Mouse (Mus musculus) MEL (cell line): ENCODE results near the gene Pitpnc1. TPM values are rescaled to one million over a fixed set of nuclear protein-coding genes. Genes with fewer than 3 reads are reported as not detected.
A peak's percentile ranks its signal among the peaks of the same experiment; 100 is the strongest.

Source experiments
- DNase-seq: peaks from one replicate; pipeline ENCODE4 v3.0.0; 2011; ENCODE audit warnings: low read depth, low spot score
- H3K27ac ChIP-seq: 2 replicates; pipeline ENCODE4 v1.5.1; 2012; ENCODE audit warnings: low read depth, mild to moderate bottlenecking, control low read depth, low read length, moderate library complexity; ENCODE audit not compliant: control insufficient read depth
- H3K27me3 ChIP-seq, 2 experiments: fragments of 150-350 bp in 1 of 2; sonication (generic) in 1 of 2; 2 replicates each; pipeline ENCODE4 v1.6.1; 2012; ENCODE audit warnings: low read length in 2 of 2, mild to moderate bottlenecking in 2 of 2, improper control_type of control experiment in 1 of 2, moderate library complexity in 1 of 2; ENCODE audit not compliant: insufficient read depth in 2 of 2, control insufficient read depth in 1 of 2
- H3K36me3 ChIP-seq, 2 experiments: 2 replicates each; pipeline ENCODE4 v1.6.1; 2012 to 2014; ENCODE audit warnings: low read length in 2 of 2, improper control_type of control experiment in 1 of 2, inconsistent platforms in 1 of 2, mild to moderate bottlenecking in 1 of 2; ENCODE audit not compliant: insufficient read depth in 2 of 2, control insufficient read depth in 1 of 2
- H3K4me1 ChIP-seq, 2 experiments: fragments of 150-350 bp in 1 of 2; sonication (generic) in 1 of 2; 2 replicates each; pipeline ENCODE4 v1.6.1; 2012; ENCODE audit warnings: low read length in 2 of 2, improper control_type of control experiment in 1 of 2, mild to moderate bottlenecking in 1 of 2; ENCODE audit not compliant: insufficient read depth in 2 of 2, control insufficient read depth in 1 of 2
- H3K4me3 ChIP-seq, 2 experiments: fragments of 150-350 bp in 1 of 2; sonication (generic) in 1 of 2; 2 replicates each; pipeline ENCODE4 v1.5.1; 2012; ENCODE audit warnings: low read depth in 2 of 2, low read length in 2 of 2, mild to moderate bottlenecking in 2 of 2, moderate library complexity in 2 of 2, control low read depth in 1 of 2, improper control_type of control experiment in 1 of 2; ENCODE audit not compliant: control insufficient read depth in 1 of 2, insufficient read depth in 1 of 2
- H3K79me2 ChIP-seq: 2 replicates; pipeline ENCODE4 v1.6.1; 2012; ENCODE audit warnings: mild to moderate bottlenecking, low read length, moderate library complexity; ENCODE audit not compliant: control insufficient read depth, poor library complexity, insufficient read depth
- H3K9ac ChIP-seq: 2 replicates; pipeline ENCODE4 v1.6.1; 2012; ENCODE audit warnings: low read depth, mild to moderate bottlenecking, control low read depth, low read length, moderate library complexity; ENCODE audit not compliant: control insufficient read depth, poor library complexity, severe bottlenecking
- H3K9me3 ChIP-seq: fragments of 150-350 bp; sonication (generic); replicated peaks from 2 replicates; pipeline ENCODE4 v1.6.1; 2012; ENCODE audit warnings: mild to moderate bottlenecking, low read length, improper control_type of control experiment, moderate library complexity; ENCODE audit not compliant: insufficient read depth
- BHLHE40 ChIP-seq: IDR thresholded peaks from 2 replicates; pipeline ENCODE4 v1.6.1; 2012; ENCODE audit warnings: low read depth, mild to moderate bottlenecking, inconsistent platforms, low read length, improper control_type of control experiment, borderline replicate concordance
- CHD2 ChIP-seq: IDR thresholded peaks from 2 replicates; pipeline ENCODE4 v1.6.1; 2011; ENCODE audit warnings: low read length, improper control_type of control experiment
- CTCF ChIP-seq, 3 experiments: IDR thresholded peaks in 2 of 3; conservative IDR thresholded peaks in 1 of 3; 2 replicates each; pipeline ENCODE4 v1.5.1; 2011 to 2012; ENCODE audit warnings: low read length in 3 of 3, low read depth in 2 of 3, mild to moderate bottlenecking in 2 of 3, improper control_type of control experiment in 1 of 3, inconsistent platforms in 1 of 3, mixed read lengths in 1 of 3, moderate library complexity in 1 of 3; ENCODE audit not compliant: control insufficient read depth in 1 of 3, insufficient read depth in 1 of 3, poor library complexity in 1 of 3, severe bottlenecking in 1 of 3
- E2F4 ChIP-seq: IDR thresholded peaks from 2 replicates; pipeline ENCODE4 v1.6.1; 2011; ENCODE audit warnings: low read depth, low read length, improper control_type of control experiment, borderline replicate concordance
- EP300 ChIP-seq, 2 experiments: IDR thresholded peaks; 2 replicates each; pipeline ENCODE4 v1.6.1; 2011; ENCODE audit warnings: improper control_type of control experiment in 2 of 2, low read length in 2 of 2, low read depth in 1 of 2, mild to moderate bottlenecking in 1 of 2
- GATA1 ChIP-seq: IDR thresholded peaks from 2 replicates; pipeline ENCODE4 v1.6.1; 2011; ENCODE audit warnings: low read depth, low read length, improper control_type of control experiment
- KAT2A ChIP-seq: conservative IDR thresholded peaks from 2 replicates; pipeline ENCODE4 v1.6.1; 2012; ENCODE audit warnings: low read depth, low read length, improper control_type of control experiment, inconsistent platforms
- MAFK ChIP-seq: IDR thresholded peaks from 2 replicates; pipeline ENCODE4 v1.6.1; 2011; ENCODE audit warnings: low read depth, mild to moderate bottlenecking, low read length, improper control_type of control experiment, borderline replicate concordance
- MAX ChIP-seq: IDR thresholded peaks from 2 replicates; pipeline ENCODE4 v1.6.1; 2011; ENCODE audit warnings: low read length, improper control_type of control experiment
- MAZ ChIP-seq: IDR thresholded peaks from 2 replicates; pipeline ENCODE4 v1.6.1; 2012; ENCODE audit warnings: low read depth, mild to moderate bottlenecking, inconsistent platforms, low read length, improper control_type of control experiment
- POLR2A ChIP-seq, 2 experiments: IDR thresholded peaks; 2 replicates each; pipeline ENCODE4 v1.6.1; 2011 to 2012; ENCODE audit warnings: low read length in 2 of 2, mild to moderate bottlenecking in 2 of 2, control low read depth in 1 of 2, improper control_type of control experiment in 1 of 2, low read depth in 1 of 2, moderate library complexity in 1 of 2; ENCODE audit not compliant: control insufficient read depth in 1 of 2, insufficient read depth in 1 of 2, poor library complexity in 1 of 2
- POLR2AphosphoS2 ChIP-seq: IDR thresholded peaks from 2 replicates; pipeline ENCODE4 v1.6.1; 2011; ENCODE audit warnings: low read length, improper control_type of control experiment
- RCOR1 ChIP-seq: IDR thresholded peaks from 2 replicates; pipeline ENCODE4 v1.6.1; 2012; ENCODE audit warnings: low read depth, mild to moderate bottlenecking, inconsistent platforms, low read length, improper control_type of control experiment
- SIN3A ChIP-seq: IDR thresholded peaks from 2 replicates; pipeline ENCODE4 v1.6.1; 2012; ENCODE audit warnings: low read length, improper control_type of control experiment, inconsistent platforms
- TAL1 ChIP-seq: IDR thresholded peaks from 2 replicates; pipeline ENCODE4 v1.6.1; 2012; ENCODE audit warnings: mild to moderate bottlenecking, inconsistent platforms, low read length, moderate library complexity, mixed read lengths
- UBTF ChIP-seq: IDR thresholded peaks from 2 replicates; pipeline ENCODE4 v1.6.1; 2012; ENCODE audit warnings: low read depth, mild to moderate bottlenecking, inconsistent platforms, low read length, improper control_type of control experiment, moderate library complexity, borderline replicate concordance; ENCODE audit not compliant: insufficient read depth
- USF2 ChIP-seq, 2 experiments: IDR thresholded peaks; 2 replicates each; pipeline ENCODE4 v1.6.1; 2011 to 2012; ENCODE audit warnings: improper control_type of control experiment in 2 of 2, low read length in 2 of 2, borderline replicate concordance in 1 of 2, inconsistent platforms in 1 of 2, low read depth in 1 of 2, mild to moderate bottlenecking in 1 of 2; ENCODE audit not compliant: insufficient read depth in 1 of 2
- ZKSCAN1 ChIP-seq: IDR thresholded peaks from 2 replicates; pipeline ENCODE4 v1.6.1; 2012; ENCODE audit warnings: low read depth, mild to moderate bottlenecking, inconsistent platforms, low read length, improper control_type of control experiment, moderate library complexity
- ZMIZ1 ChIP-seq: IDR thresholded peaks from 2 replicates; pipeline ENCODE4 v1.6.1; 2012; ENCODE audit warnings: low read depth, mild to moderate bottlenecking, inconsistent platforms, low read length, improper control_type of control experiment, moderate library complexity
- polyA plus RNA-seq, 2 experiments: library from polyadenylated mRNA; stranded (reverse) in 1 of 2; unstranded in 1 of 2; fragments of >175 nt in 1 of 2; fragments of >200 nt in 1 of 2; gene quantifications; 2 replicates each; pipeline versions ENCODE4 v1.2.1 to v1.2.4; 2012; ENCODE audit warnings: low replicate concordance in 2 of 2, low read depth in 1 of 2; ENCODE audit not compliant: insufficient read length in 2 of 2, insufficient read depth in 1 of 2, missing spikeins in 1 of 2
- total RNA-seq: library from RNA; depleted of rRNA; stranded (reverse); fragments of 300-350 nt; gene quantifications from 2 replicates; pipeline ENCODE4 v1.2.3, GENCODE M21; 2012

The Pitpnc1 gene
- total and polyA plus RNA-seq, 3 experiments, result 19.3 to 25.3 TPM; not detected in 1

DNA sequence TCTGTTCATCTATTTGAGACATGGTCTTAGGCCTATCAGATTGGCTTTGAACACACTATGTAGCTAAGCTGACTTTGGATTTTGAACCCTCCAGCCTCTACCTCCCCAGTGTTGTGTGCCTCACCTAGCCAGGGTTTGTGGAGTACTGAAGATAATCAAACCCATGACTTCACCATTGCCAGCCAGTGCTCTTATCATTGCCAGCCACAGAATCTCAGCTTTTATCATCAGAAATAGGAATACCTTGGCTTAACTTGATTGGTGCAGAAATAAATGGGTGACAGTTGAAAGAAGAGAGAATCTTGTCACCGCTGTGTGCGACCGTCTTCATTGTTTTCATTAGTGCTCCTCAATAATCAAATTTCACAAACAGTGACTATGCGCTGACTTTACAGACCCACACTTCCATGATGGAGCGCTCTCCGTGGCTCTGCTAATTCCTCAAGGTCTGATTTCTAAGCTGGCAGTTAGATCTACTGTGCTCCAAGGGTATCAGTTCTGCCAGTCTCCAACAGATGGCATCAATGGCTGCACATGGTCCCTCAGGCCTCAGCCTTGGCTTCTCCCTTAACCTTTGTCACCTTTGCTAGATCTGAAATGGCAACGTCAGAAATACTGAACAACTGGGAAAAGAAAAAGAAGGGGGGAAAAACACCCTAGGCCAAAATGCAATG, 77.2 kb downstream of the Pitpnc1 start (continued):
- TF ChIP-seq ZMIZ1 (no peak), CHD2 (no peak), MAX (no peak), KAT2A (no peak), POLR2AphosphoS2 (no peak), UBTF (no peak), MAFK (no peak), USF2 (IDR thresholded peaks at IDR 0.05; ENCODE audit: borderline replicate concordance in 1 of 2, insufficient read depth in 1 of 2, low read depth in 1 of 2, low read length in 2 of 2) (no peak), TAL1 (no peak), RCOR1 (peak; percentile 96)

DNA sequence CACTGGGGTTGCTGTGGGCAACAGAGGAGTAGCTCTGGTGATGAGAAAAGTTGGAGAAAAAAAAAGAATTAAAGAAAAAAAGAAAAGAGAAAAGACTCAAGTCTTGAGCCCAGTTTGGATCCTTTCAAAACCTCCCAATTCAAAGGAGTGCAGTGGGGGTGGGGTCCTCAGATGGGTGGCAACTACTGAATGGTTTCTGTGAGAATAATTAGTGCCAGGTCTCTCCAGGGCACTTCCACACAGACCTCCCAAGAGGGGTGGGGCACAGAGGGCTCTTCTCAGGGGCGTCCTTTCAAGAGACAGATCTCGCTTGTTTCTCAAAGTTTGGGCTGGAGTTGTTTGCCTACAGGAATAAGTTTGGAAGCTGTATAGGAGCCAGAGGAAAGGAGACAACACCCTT, 80.0 kb downstream of the Pitpnc1 start:
- H3K9me3 ChIP-seq, result no peaks in the 10 kb centered on the region
- no peak overlapping the region for H3K4me3 ChIP-seq
- no peak for DNase-seq
- TF ChIP-seq MAZ (no peak), KAT2A (no peak), BHLHE40 (no peak), MAFK (no peak), E2F4 (no peak), GATA1 (no peak), ZKSCAN1 (no peak), CTCF (IDR thresholded peaks at IDR 0.05 in 2 of 3, conservative IDR thresholded peaks at IDR 0.05 in 1 of 3; ENCODE audit: control insufficient read depth in 1 of 3, insufficient read depth in 1 of 3, low read depth in 2 of 3, low read length in 3 of 3, poor library complexity in 1 of 3, severe bottlenecking in 1 of 3) (no peak), MAX (no peak), CHD2 (no peak), POLR2A (IDR thresholded peaks at IDR 0.05; ENCODE audit: control insufficient read depth in 1 of 2, insufficient read depth in 1 of 2, low read depth in 1 of 2, low read length in 2 of 2, poor library complexity in 1 of 2) (no peak), SIN3A (no peak), ZMIZ1 (no peak)
- no peaks in the 10 kb centered on the region for H3K27me3 ChIP-seq
- H3K9ac ChIP-seq, result no peak overlapping the region
- no peak overlapping the region for H3K27ac ChIP-seq
- peaks cover 3% of the 10 kb centered on the region for H3K79me2 ChIP-seq
- peaks cover 0 to 17% of the 10 kb centered on the region in 2 experiments for H3K4me1 ChIP-seq
- peaks cover 0 to 13% of the 10 kb centered on the region in 2 experiments; a peak in 2 of 4 replicates for H3K36me3 ChIP-seq

DNA sequence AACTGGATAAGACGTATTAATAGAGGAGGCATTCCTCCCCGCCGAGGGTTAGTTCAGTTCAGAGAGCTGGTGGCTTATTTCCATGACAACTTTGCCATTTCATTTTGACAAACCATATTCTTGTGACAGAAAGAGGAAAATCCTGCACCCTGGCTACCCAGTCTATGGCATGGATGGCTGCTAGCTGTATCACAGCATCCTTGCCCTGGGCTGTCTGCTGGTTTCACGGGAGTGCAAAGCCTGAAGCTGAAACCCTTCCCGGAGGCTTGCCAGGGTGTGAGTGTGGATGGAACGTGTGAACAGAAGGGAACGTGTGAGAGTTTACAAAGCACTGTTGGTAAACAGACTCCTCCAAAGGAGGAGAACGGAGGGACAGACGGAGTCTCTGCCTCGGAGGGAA, 80.5 kb downstream of the Pitpnc1 start:
- no peak for TF ChIP-seq KAT2A
- TF ChIP-seq EP300 (IDR thresholded peaks at IDR 0.05; ENCODE audit: low read depth in 1 of 2, low read length in 2 of 2), result no peak
- TF ChIP-seq MAZ, result no peak
- TF ChIP-seq UBTF, result no peak
- H3K79me2 ChIP-seq, result peaks cover 3% of the 10 kb centered on the region
- H3K9ac ChIP-seq, result no peak overlapping the region
- H3K27me3 ChIP-seq, result no peaks in the 10 kb centered on the region
- peaks cover 0 to 17% of the 10 kb centered on the region in 2 experiments for H3K4me1 ChIP-seq
- DNase-seq, result no peak
- H3K9me3 ChIP-seq, result no peaks in the 10 kb centered on the region
- no peak overlapping the region for H3K4me3 ChIP-seq
- no peak overlapping the region for H3K27ac ChIP-seq
- peaks cover 0 to 13% of the 10 kb centered on the region in 2 experiments; a peak in 2 of 4 replicates for H3K36me3 ChIP-seq
